Mouse (Mus musculus) liver, postnatal 0 days (tissue): ENCODE measurements around the gene Slc2a3. TPM values are rescaled to one million over a fixed set of nuclear protein-coding genes. Genes with fewer than 3 reads are reported as not detected.

Experiments
- ATAC-seq: fragments of 200-750 bp; cut with Nextera tagmentation; 2 replicates; pipeline ENCODE4 v1.8.0; 2017; ENCODE audit warnings: mild to moderate bottlenecking, moderate library complexity
- DNase-seq: peaks from one replicate; pipeline ENCODE4 v3.0.0-alpha.2; 2016
- H3K27ac ChIP-seq: fragments of 300-500 bp; sonication (generic); 2 replicates; pipeline ENCODE4 v1.5.1; 2014; ENCODE audit warnings: antibody characterized with exemption, moderate library complexity, mild to moderate bottlenecking, low read depth
- H3K27me3 ChIP-seq: fragments of 300-500 bp; sonication (generic); 2 replicates; pipeline ENCODE4 v1.6.1; 2014; ENCODE audit warnings: low read length, control low read depth, mixed read lengths; ENCODE audit not compliant: insufficient read depth
- H3K36me3 ChIP-seq: fragments of 300-500 bp; sonication (generic); replicated peaks from 2 replicates; pipeline ENCODE4 v1.6.1; 2014; ENCODE audit warnings: mild to moderate bottlenecking, control low read depth, low read length, moderate library complexity, mixed read lengths; ENCODE audit not compliant: insufficient read depth
- H3K4me1 ChIP-seq: fragments of 300-500 bp; sonication (generic); 2 replicates; pipeline ENCODE4 v1.6.1; 2014; ENCODE audit warnings: antibody characterized with exemption, mild to moderate bottlenecking, control low read depth; ENCODE audit not compliant: insufficient read depth
- H3K4me2 ChIP-seq: fragments of 300-500 bp; sonication (generic); 2 replicates; pipeline ENCODE4 v1.6.1; 2014; ENCODE audit warnings: low read depth, mild to moderate bottlenecking, low read length, moderate library complexity, mixed read lengths
- H3K4me3 ChIP-seq: fragments of 300-500 bp; sonication (generic); 2 replicates; pipeline ENCODE4 v1.5.1; 2014; ENCODE audit warnings: low read depth, low read length
- H3K9ac ChIP-seq: fragments of 300-500 bp; sonication (generic); replicated peaks from 2 replicates; pipeline ENCODE4 v1.6.1; 2014; ENCODE audit warnings: mild to moderate bottlenecking, moderate library complexity
- H3K9me3 ChIP-seq: fragments of 300-500 bp; sonication (generic); 2 replicates; pipeline ENCODE4 v1.6.1; 2016; ENCODE audit warnings: mild to moderate bottlenecking, control low read depth, low read length, mixed read lengths
- CTCF ChIP-seq: sonication (generic); IDR thresholded peaks from 2 replicates; pipeline ENCODE4 v1.5.1; 2016; ENCODE audit warnings: antibody characterized with exemption, low read depth
- EP300 ChIP-seq: IDR thresholded peaks from 2 replicates; pipeline ENCODE4 v1.6.1; 2016; ENCODE audit warnings: antibody characterized with exemption, low read depth, mild to moderate bottlenecking
- WGBS: fragments of 180-500 bp; shearing (Covaris S2); extraction: QIAGEN DNeasy Blood & Tissue Kit; methylation state at CpG from one replicate; pipeline ENCODE4 v1.1.7; 2014; ENCODE audit not compliant: insufficient replicate concordance; 5-methylcytosine and 5-hydroxymethylcytosine counted together
- polyA plus RNA-seq: library from polyadenylated mRNA; unstranded; fragments of >200 nt; fragmentation: Nextera tagmentation; extraction: Ambion mirVana; gene quantifications from 2 replicates; pipeline ENCODE4 v1.2.1, GENCODE M21; 2015

Slc2a3 gene
- polyA plus RNA-seq, 1 experiment from 2014 or later, result 8.5 TPM

DNA sequence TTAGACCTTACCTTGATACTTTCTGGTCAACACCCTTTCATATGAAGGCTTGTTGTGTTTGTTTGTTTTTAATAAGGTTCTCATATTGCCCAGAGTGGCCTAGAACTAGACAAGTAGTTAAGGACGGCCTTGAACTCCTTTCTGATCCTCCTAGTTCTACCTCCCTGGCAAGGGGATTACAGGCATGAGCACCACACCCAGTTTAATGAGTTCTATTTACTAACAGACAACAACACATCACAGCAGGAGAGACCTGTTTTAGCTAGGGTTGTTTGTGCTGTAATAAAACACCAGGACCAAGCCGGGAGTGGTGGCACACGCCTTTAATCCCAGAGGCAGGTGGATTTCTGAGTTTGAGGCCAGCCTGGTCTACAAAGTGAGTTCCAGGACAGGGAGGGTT, 39.0 kb downstream of the Slc2a3 start:
- DNase-seq, result no peak
- 68% methylated on average over 3 of the region's 3 CpGs for WGBS
- Histone ChIP-seq H3K4me3 (no peak overlapping the region), H3K9ac (no peak overlapping the region), H3K27me3 (peaks cover 12% of the 10 kb centered on the region; the same call in 1 of the 2 replicates), H3K4me1 (peaks cover 31% of the 10 kb centered on the region), H3K36me3 (no peaks in the 10 kb centered on the region), H3K9me3 (no peaks in the 10 kb centered on the region), H3K4me2 (0 out of 2 replicates have a peak overlapping the region, but pooled peaks have one; percentile 81), H3K27ac (peak overlapping the region; percentile 63)
- no peak for ATAC-seq
- TF ChIP-seq EP300 (no peak), CTCF (no peak)

DNA sequence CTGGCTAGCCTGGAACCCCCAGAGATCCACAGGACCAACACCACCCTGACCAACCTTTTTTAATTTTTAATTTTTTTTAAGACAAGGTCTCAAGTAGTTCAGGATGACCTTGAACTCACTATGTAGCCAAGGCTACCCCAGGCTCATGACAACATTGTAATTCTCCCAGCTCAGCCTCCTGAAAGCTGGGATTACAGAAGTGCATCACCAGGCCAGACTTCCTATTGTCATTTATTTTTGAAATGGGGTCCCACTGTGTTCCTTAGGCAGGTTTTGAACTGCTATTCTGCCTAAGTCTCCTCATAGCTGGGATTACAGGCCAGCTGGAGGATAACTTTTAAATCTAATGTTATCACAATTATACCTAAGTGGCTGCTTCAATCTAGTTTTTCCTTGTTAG, 39.5 kb downstream of the Slc2a3 start:
- H3K27ac ChIP-seq, result no peak overlapping the region
- H3K36me3 ChIP-seq, result no peaks in the 10 kb centered on the region

DNA sequence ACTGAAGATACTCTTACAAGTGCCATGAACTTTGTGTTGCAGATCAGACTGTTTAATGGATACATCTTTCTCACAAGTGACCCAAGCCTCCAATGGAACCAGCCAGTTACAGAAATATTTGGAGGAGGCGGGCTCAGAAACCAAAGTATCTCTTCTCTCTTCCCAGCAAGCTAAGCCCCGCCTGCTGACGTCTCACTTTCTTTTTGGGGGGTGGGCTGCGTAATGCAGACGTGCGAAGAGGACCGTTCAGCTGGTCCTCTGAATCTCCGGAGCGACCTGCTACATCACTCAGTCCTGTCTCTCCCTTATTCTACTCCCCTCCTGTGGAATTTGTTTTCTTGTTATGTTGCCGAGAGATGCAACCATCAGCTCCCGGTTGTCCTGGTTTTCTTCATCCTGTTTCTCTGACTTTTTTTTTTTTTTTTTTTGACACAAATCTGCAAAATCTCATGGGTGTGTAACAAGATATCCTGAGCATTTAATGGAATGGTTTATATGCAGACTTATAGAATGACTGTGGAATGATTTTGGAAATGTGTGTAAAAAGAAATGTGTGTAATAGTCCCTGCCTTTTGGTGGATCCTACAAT, 40.3 kb downstream of the Slc2a3 start:
- Histone ChIP-seq H3K36me3 (no peaks in the 10 kb centered on the region), H3K9ac (no peak overlapping the region), H3K4me2 (peak overlapping the region; percentile 57), H3K4me3 (peak overlapping the region; percentile 39), H3K9me3 (no peaks in the 10 kb centered on the region), H3K27me3 (peaks cover 12% of the 10 kb centered on the region; the same call in 1 of the 2 replicates), H3K4me1 (peaks cover 31% of the 10 kb centered on the region), H3K27ac (no peak overlapping the region)
- WGBS, result 9% methylated on average over 11 of the region's 11 CpGs
- TF ChIP-seq EP300 (no peak), CTCF (no peak)
- peak; percentile 33 for DNase-seq
- no peak for ATAC-seq

More for the DNA sequence above, 39.5 kb downstream of the Slc2a3 start:
- no peak for ATAC-seq
- Histone ChIP-seq H3K27me3 (peaks cover 12% of the 10 kb centered on the region; the same call in 1 of the 2 replicates), H3K4me1 (peaks cover 31% of the 10 kb centered on the region), H3K9me3 (no peaks in the 10 kb centered on the region), H3K4me2 (no peak overlapping the region), H3K4me3 (no peak overlapping the region), H3K9ac (no peak overlapping the region)
- no peak for TF ChIP-seq CTCF
- TF ChIP-seq EP300, result no peak
- DNase-seq, result no peak

DNA sequence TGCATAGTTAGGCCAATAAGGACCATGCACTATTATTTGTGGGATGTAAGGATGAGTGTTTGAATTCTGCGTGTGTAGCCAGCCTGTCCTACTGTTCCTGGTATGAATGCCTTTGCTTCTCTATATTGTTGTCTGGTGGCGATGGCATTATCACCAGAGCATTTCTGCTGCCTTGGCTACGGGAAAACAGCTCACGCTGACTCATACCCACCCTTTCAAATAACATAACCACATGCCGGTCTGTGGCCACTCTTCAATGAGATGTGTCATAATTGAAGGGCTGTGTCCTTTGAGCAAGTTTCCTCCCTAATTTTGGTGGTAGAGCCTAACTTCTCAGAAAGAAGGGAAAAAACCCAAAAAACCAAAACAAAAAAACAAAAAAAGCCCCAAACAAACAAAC, 42.7 kb downstream of the Slc2a3 start:
- ATAC-seq, result peak; percentile 32; the same call in 1 of the 2 replicates
- peaks cover 14% of the 10 kb centered on the region for H3K4me1 ChIP-seq

GRCm38 (mm10) chr6:122755913-122756312, 45.5 kb downstream of the Slc2a3 start:
- no peak overlapping the region for H3K9ac ChIP-seq
- ATAC-seq (no peak), DNase-seq (no peak)
- no peak overlapping the region for H3K4me2 ChIP-seq
- no peaks in the 10 kb centered on the region for H3K36me3 ChIP-seq
- H3K4me3 ChIP-seq, result no peak overlapping the region
- no peaks in the 10 kb centered on the region for H3K4me1 ChIP-seq
- H3K9me3 ChIP-seq, result no peaks in the 10 kb centered on the region
- no peak overlapping the region for H3K27ac ChIP-seq
- 21% methylated on average over 2 of the region's 2 CpGs for WGBS
- no peaks in the 10 kb centered on the region for H3K27me3 ChIP-seq
- TF ChIP-seq EP300 (no peak), CTCF (no peak)

More for the DNA sequence above, 42.7 kb downstream of the Slc2a3 start:
- Histone ChIP-seq H3K9me3 (no peaks in the 10 kb centered on the region), H3K27ac (no peak overlapping the region), H3K9ac (no peak overlapping the region), H3K36me3 (no peaks in the 10 kb centered on the region), H3K27me3 (peaks cover 3% of the 10 kb centered on the region; the same call in 1 of the 2 replicates), H3K4me2 (no peak overlapping the region), H3K4me3 (no peak overlapping the region)
- DNase-seq, result no peak
- WGBS, result 47% methylated on average over 5 of the region's 5 CpGs
- TF ChIP-seq CTCF, result no peak
- TF ChIP-seq EP300, result peak; percentile 23; the same call in 1 of the 2 replicates

DNA sequence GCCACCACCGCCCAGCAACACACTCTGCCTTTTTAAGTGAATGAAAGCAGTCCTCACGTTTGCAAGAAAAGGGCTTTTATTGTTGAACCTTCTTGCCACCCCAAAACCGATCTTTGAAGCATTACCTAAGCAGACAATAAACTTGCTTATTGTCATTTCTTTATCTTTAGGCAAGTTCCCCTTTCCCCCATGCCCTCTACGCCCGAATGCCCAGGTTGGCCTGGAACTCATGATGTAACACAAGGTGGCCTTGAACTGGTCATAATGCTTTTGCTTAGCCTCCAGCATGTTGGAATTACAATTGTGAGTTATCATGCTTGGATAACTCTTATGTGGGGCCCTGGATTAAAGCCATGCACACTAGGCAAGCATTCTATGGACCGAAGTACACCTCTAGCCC, 50.9 kb downstream of the Slc2a3 start:
- Histone ChIP-seq H3K4me2 (no peak overlapping the region), H3K27ac (no peak overlapping the region), H3K4me3 (no peak overlapping the region), H3K27me3 (no peaks in the 10 kb centered on the region), H3K9ac (no peak overlapping the region), H3K4me1 (no peaks in the 10 kb centered on the region), H3K36me3 (no peaks in the 10 kb centered on the region), H3K9me3 (no peaks in the 10 kb centered on the region)
- DNase-seq (no peak), ATAC-seq (no peak)
- no peak for TF ChIP-seq CTCF
- no peak for TF ChIP-seq EP300
- WGBS, result 62% methylated on average over 6 of the region's 6 CpGs
